Mouse (Mus musculus) kidney, embryonic 15.5 days (tissue): ENCODE measurements around the gene Pom121l2. TPM values are rescaled to one million over a fixed set of nuclear protein-coding genes. Genes with fewer than 3 reads are reported as not detected.
A peak's percentile ranks its signal among the peaks of the same experiment; 100 is the strongest.

ENCODE experiments used
- ATAC-seq: fragments of 200-750 bp; cut with Nextera tagmentation; replicated peaks from 2 replicates; pipeline ENCODE4 v1.8.0; 2017; ENCODE audit warnings: moderate TSS enrichment; ENCODE audit not compliant: low FRiP score
- H3K27ac ChIP-seq: fragments of 300-500 bp; sonication (generic); 2 replicates; pipeline ENCODE4 v1.5.1; 2015; ENCODE audit warnings: mild to moderate bottlenecking, inconsistent platforms
- H3K27me3 ChIP-seq: fragments of 300-500 bp; sonication (generic); 2 replicates; pipeline ENCODE4 v1.6.1; 2015; ENCODE audit warnings: inconsistent platforms
- H3K36me3 ChIP-seq: fragments of 300-500 bp; sonication (generic); 2 replicates; pipeline ENCODE4 v1.6.1; 2015; ENCODE audit warnings: inconsistent platforms
- H3K4me1 ChIP-seq: fragments of 300-500 bp; sonication (generic); 2 replicates; pipeline ENCODE4 v1.6.1; 2015; ENCODE audit warnings: inconsistent platforms
- H3K4me2 ChIP-seq: fragments of 300-500 bp; sonication (generic); 2 replicates; pipeline ENCODE4 v1.6.1; 2015; ENCODE audit warnings: moderate library complexity, mild to moderate bottlenecking, inconsistent platforms
- H3K4me3 ChIP-seq: fragments of 300-500 bp; sonication (generic); replicated peaks from 2 replicates; pipeline ENCODE4 v1.5.1; 2015; ENCODE audit warnings: mild to moderate bottlenecking, inconsistent platforms
- H3K9ac ChIP-seq: fragments of 300-500 bp; sonication (generic); 2 replicates; pipeline ENCODE4 v1.6.1; 2015; ENCODE audit warnings: mild to moderate bottlenecking, inconsistent platforms
- H3K9me3 ChIP-seq: fragments of 300-500 bp; sonication (generic); replicated peaks from 2 replicates; pipeline ENCODE4 v1.6.1; 2016; ENCODE audit warnings: inconsistent platforms
- WGBS: fragments of 180-500 bp; shearing (Covaris S2); methylation state at CpG from one replicate; pipeline ENCODE4 v1.1.7; 2015; ENCODE audit warnings: mixed read lengths; 5-methylcytosine and 5-hydroxymethylcytosine counted together
- microRNA-seq: library from miRNA; unstranded; fragments of <30 nt; microRNA quantifications from one replicate; pipeline ENCODE4, GENCODE M21; 2016
- polyA plus RNA-seq: library from polyadenylated mRNA; unstranded; fragments of >200 nt; fragmentation: Nextera tagmentation; extraction: Ambion mirVana; gene quantifications from 2 replicates; pipeline ENCODE4 v1.2.1, GENCODE M21; 2015

Gene Pom121l2
- polyA plus RNA-seq, 1 experiment from 2014 or later: 0.08 TPM

DNA sequence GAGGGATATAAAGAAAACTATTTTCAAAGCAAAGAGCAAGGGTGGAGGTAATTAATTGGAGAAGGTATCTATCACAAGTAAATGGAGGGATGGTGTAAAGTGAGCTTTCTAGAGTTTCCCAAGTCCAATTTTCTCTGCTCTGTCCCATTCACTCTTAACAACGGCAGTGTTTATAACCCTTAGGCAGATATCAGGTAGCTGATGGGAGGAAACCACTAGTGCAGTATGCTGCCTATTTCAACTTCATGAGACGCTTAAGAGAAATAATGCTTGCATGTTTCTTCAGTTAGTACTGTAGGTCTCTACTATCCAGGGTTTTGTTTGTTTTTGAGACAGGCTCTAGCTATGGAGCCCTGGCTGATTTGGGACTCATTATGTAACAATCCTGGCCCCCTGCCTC is 56.4 kb downstream of the Pom121l2 start:
- ATAC-seq: no peak
- Histone ChIP-seq H3K27ac (peak overlapping the region; percentile 94), H3K4me2 (peak overlapping the region; percentile 59; the same call in 1 of the 2 replicates)

More for the DNA sequence above, 56.4 kb downstream of the Pom121l2 start:
- peaks cover 38% of the 10 kb centered on the region for H3K4me1 ChIP-seq
- H3K36me3 ChIP-seq: no peaks in the 10 kb centered on the region
- 46% methylated on average over 2 of the region's 2 CpGs for WGBS
- H3K4me3 ChIP-seq: no peak overlapping the region
- H3K27me3 ChIP-seq: no peaks in the 10 kb centered on the region
- no peaks in the 10 kb centered on the region for H3K9me3 ChIP-seq
- no peak overlapping the region for H3K9ac ChIP-seq

Small RNA genes lying within 50 kb of the gene (microRNA-seq; reads per million reads assigned to microRNA genes)
- gene Gm44390: not detected

Other genes with a start within 250 kb of the Pom121l2 start
- gene Hist1h4j, start 246.1 kb upstream of the Pom121l2 start, polyA plus RNA-seq: 0.91 and 1.9 TPM in 2 replicates
- gene Hist1h4k, start 230.7 kb upstream of the Pom121l2 start, polyA plus RNA-seq: 2.5 and 5.4 TPM in 2 replicates
- 32.0 and 32.6 TPM in 2 replicates for gene Hist1h2ak, start 227.4 kb upstream of the Pom121l2 start, polyA plus RNA-seq
- 2.2 and 6.0 TPM in 2 replicates for gene Hist1h2bn, start 227.1 kb upstream of the Pom121l2 start, polyA plus RNA-seq
- 24.0 and 28.9 TPM in 2 replicates for gene Hist1h1b, start 200.6 kb upstream of the Pom121l2 start, polyA plus RNA-seq
- gene Hist1h3i, start 197.8 kb upstream of the Pom121l2 start, polyA plus RNA-seq: 134 and 151 TPM in 2 replicates
- gene Hist1h2an, start 194.0 kb upstream of the Pom121l2 start, polyA plus RNA-seq: 7.2 and 7.4 TPM in 2 replicates
- 1.8 and 3.8 TPM in 2 replicates for gene Hist1h2bp, start 193.7 kb upstream of the Pom121l2 start, polyA plus RNA-seq
- gene Hist1h2bq, start 171.0 kb upstream of the Pom121l2 start, polyA plus RNA-seq: 19.6 and 28.7 TPM in 2 replicates
- 1.8 and 5.5 TPM in 2 replicates for gene Hist1h2ao, start 170.7 kb upstream of the Pom121l2 start, polyA plus RNA-seq
- not detected in 2 replicates for gene Hist1h4m, start 169.4 kb upstream of the Pom121l2 start, polyA plus RNA-seq
- 17.2 and 18.2 TPM in 2 replicates for gene Hist1h4n, start 149.0 kb upstream of the Pom121l2 start, polyA plus RNA-seq
- 3,941 and 3,959 TPM in 2 replicates for gene Hist1h2ap, start 147.7 kb upstream of the Pom121l2 start, polyA plus RNA-seq
- gene Hist1h2br, start 147.5 kb upstream of the Pom121l2 start, polyA plus RNA-seq: 19.7 and 28.8 TPM in 2 replicates
- 12.1 and 12.5 TPM in 2 replicates for gene Zfp184, start 36.1 kb upstream of the Pom121l2 start, polyA plus RNA-seq
- gene Prss16, start 28.5 kb downstream of the Pom121l2 start, polyA plus RNA-seq: 0.14 and 0.35 TPM in 2 replicates
- 9.8 and 11.2 TPM in 2 replicates for gene Hist1h2ah, start 54.4 kb downstream of the Pom121l2 start, polyA plus RNA-seq
- gene Hist1h2bk, start 54.7 kb downstream of the Pom121l2 start, polyA plus RNA-seq: 8.8 and 12.6 TPM in 2 replicates
- gene Hist1h4i, start 60.2 kb downstream of the Pom121l2 start, polyA plus RNA-seq: 30.5 and 31.4 TPM in 2 replicates
- gene Hist1h2ag, start 61.8 kb downstream of the Pom121l2 start, polyA plus RNA-seq: 59.1 and 68.1 TPM in 2 replicates
- gene Hist1h2bj, start 62.0 kb downstream of the Pom121l2 start, polyA plus RNA-seq: 16.8 and 19.2 TPM in 2 replicates
- not detected in 2 replicates for gene Vmn1r188, start 103.2 kb downstream of the Pom121l2 start, polyA plus RNA-seq
- not detected in 2 replicates for gene Vmn1r189, start 124.6 kb downstream of the Pom121l2 start, polyA plus RNA-seq
- gene Vmn1r191, start 202.8 kb downstream of the Pom121l2 start, polyA plus RNA-seq: not detected in 2 replicates
- not detected in 2 replicates for gene Vmn1r192, start 209.9 kb downstream of the Pom121l2 start, polyA plus RNA-seq
- not detected in 2 replicates for gene Vmn1r193, start 242.0 kb downstream of the Pom121l2 start, polyA plus RNA-seq